In the genomic region with DNA sequence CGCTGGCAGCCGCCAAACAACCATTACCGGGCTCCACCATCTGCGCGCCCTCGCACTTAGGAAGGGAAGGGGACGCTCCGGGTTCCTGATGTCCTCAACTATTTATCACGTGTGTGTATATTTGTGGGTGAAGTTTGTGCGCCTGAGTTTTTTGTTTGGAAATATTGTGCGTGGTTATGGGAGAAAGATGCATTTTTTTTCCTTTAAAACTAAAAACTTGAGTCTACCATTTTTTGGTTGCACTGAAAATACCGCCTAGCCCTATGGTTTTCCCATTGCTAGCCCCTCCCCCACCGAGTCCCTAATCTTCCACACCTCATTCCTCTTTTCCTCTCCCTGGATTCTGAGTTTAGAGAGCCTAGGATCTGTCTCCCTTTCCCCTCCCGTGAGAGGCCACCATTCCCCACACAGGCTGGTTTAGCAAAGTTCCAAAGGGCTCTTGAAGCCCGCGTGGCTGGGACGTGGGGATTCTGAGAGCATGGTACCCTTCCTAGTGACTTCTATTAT, we compare ENCODE assay signal across 9 mouse cellular contexts. TPM values are rescaled to one million over a fixed set of nuclear protein-coding genes. Genes with fewer than 3 reads are reported as not detected.
DNase-seq lines count a peak whose midpoint lies in the region; ATAC-seq and TF ChIP-seq lines count a peak whose summit lies in the region.
"Had no signal": no experiment of that assay in that cellular context is flagged by ENCODE, and none has a peak within 500 bp of the region (broad histone marks: within the 10 kb centered on the region; RNA-seq: fewer than 3 reads in every experiment).

No protein-coding gene starts in this region.

- H3K27ac ChIP-seq in lung, embryonic 14.5 days (ENCODE audit: low read depth): peak overlapping the region; percentile 86; the same call in 1 of the 2 replicates
- peak overlapping the region; percentile 88 for H3K27ac ChIP-seq in embryonic facial prominence, embryonic 10.5 days (replicated peaks)
- H3K27ac ChIP-seq in intestine, embryonic 16.5 days (ENCODE audit: low read length): peak overlapping the region; percentile 96
- peak overlapping the region; percentile 81 for H3K27ac ChIP-seq in neural tube, embryonic 15.5 days (replicated peaks)

- no peak for TF ChIP-seq CTCF in lung, embryonic 14.5 days (IDR thresholded peaks at IDR 0.05; ENCODE audit: low read depth)

- peak overlapping the region; percentile 91 for H3K4me2 ChIP-seq in lung, embryonic 14.5 days
- peak overlapping the region; percentile 84 for H3K4me2 ChIP-seq in intestine, embryonic 16.5 days (ENCODE audit: low read depth, low read length)
- peak overlapping the region; percentile 89 for H3K4me2 ChIP-seq in neural tube, embryonic 15.5 days

- H3K27me3 ChIP-seq in lung, embryonic 14.5 days (ENCODE audit: insufficient read depth, low read length): peaks cover 68% of the 10 kb centered on the region
- H3K27me3 ChIP-seq in embryonic facial prominence, embryonic 10.5 days (replicated peaks; ENCODE audit: low read depth, poor library complexity, severe bottlenecking): peaks cover 96% of the 10 kb centered on the region
- peaks cover 15% of the 10 kb centered on the region for H3K27me3 ChIP-seq in intestine, embryonic 16.5 days (replicated peaks; ENCODE audit: control insufficient read depth, insufficient read depth, low read length)
- H3K27me3 ChIP-seq in neural tube, embryonic 15.5 days (replicated peaks): no peaks in the 10 kb centered on the region; the same call in 1 of the 2 replicates

- H3K9ac ChIP-seq in lung, embryonic 14.5 days: peak overlapping the region; percentile 60
- peak overlapping the region; percentile 76 for H3K9ac ChIP-seq in intestine, embryonic 16.5 days (ENCODE audit: low read depth, low read length)
- peak overlapping the region; percentile 57 for H3K9ac ChIP-seq in neural tube, embryonic 15.5 days (replicated peaks)

- ATAC-seq in lung, embryonic 14.5 days (ENCODE audit: insufficient read depth): no peak
- ATAC-seq in intestine, embryonic 16.5 days: no peak
- ATAC-seq in neural tube, embryonic 15.5 days (ENCODE audit: low FRiP score): no peak

- WGBS in lung, embryonic 14.5 days: 1% methylated on average over 17 of the region's 17 CpGs
- under 1% methylated on average over 17 of the region's 17 CpGs for WGBS in embryonic facial prominence, embryonic 10.5 days
- WGBS in intestine, embryonic 16.5 days: under 1% methylated on average over 17 of the region's 17 CpGs
- WGBS in neural tube, embryonic 15.5 days: 0% methylated on average over 17 of the region's 17 CpGs

- DNase-seq in lung, embryonic 14.5 days: no peak
- DNase-seq in lung, postnatal 10 days: no peak
- DNase-seq in embryonic facial prominence, embryonic 10.5 days (ENCODE audit: low spot score): peak; percentile 32
- no peak for DNase-seq in layer of hippocampus, postnatal 10 days (ENCODE audit: low spot score in 2 of 2)
- DNase-seq in cerebellum, adult 9-10 months: no peak
- DNase-seq in c-Kit-positive CD71-positive TER-119-positive erythroid progenitor cells, embryonic 14.5 days (ENCODE audit: low spot score): no peak

- peaks cover 11% of the 10 kb centered on the region for H3K4me1 ChIP-seq in lung, embryonic 14.5 days (ENCODE audit: insufficient read depth)
- peaks cover 85% of the 10 kb centered on the region for H3K4me1 ChIP-seq in embryonic facial prominence, embryonic 10.5 days
- peaks cover 23% of the 10 kb centered on the region for H3K4me1 ChIP-seq in intestine, embryonic 16.5 days (ENCODE audit: control insufficient read depth, insufficient read depth, low read length)
- peaks cover 84% of the 10 kb centered on the region for H3K4me1 ChIP-seq in neural tube, embryonic 15.5 days

- H3K9me3 ChIP-seq in lung, embryonic 14.5 days (ENCODE audit: low read depth, low read length): no peaks in the 10 kb centered on the region
- H3K9me3 ChIP-seq in embryonic facial prominence, embryonic 10.5 days: no peaks in the 10 kb centered on the region
- no peaks in the 10 kb centered on the region for H3K9me3 ChIP-seq in intestine, embryonic 16.5 days (ENCODE audit: control insufficient read depth, low read length)
- no peaks in the 10 kb centered on the region for H3K9me3 ChIP-seq in neural tube, embryonic 15.5 days (replicated peaks)

- H3K4me3 ChIP-seq in lung, embryonic 14.5 days (ENCODE audit: low read depth, low read length): peak overlapping the region; percentile 62
- H3K4me3 ChIP-seq in embryonic facial prominence, embryonic 10.5 days: peak overlapping the region; percentile 66
- H3K4me3 ChIP-seq in intestine, embryonic 16.5 days (ENCODE audit: low read length): peak overlapping the region; percentile 62
- peak overlapping the region; percentile 62 for H3K4me3 ChIP-seq in neural tube, embryonic 15.5 days (replicated peaks)

- H3K36me3 ChIP-seq in lung, embryonic 14.5 days (ENCODE audit: insufficient read depth): no peaks in the 10 kb centered on the region
- H3K36me3 ChIP-seq in embryonic facial prominence, embryonic 10.5 days (replicated peaks): peaks cover 8% of the 10 kb centered on the region
- no peaks in the 10 kb centered on the region for H3K36me3 ChIP-seq in intestine, embryonic 16.5 days (ENCODE audit: control insufficient read depth, insufficient read depth, low read length)
- H3K36me3 ChIP-seq in neural tube, embryonic 15.5 days: no peaks in the 10 kb centered on the region

RNA-seq across cellular contexts. Expression of a gene that starts 1.4 kb away (rescaled TPM):
- polyA plus RNA-seq in lung, embryonic 14.5 days (2014; fragmentation: Nextera tagmentation; extraction: Ambion mirVana): 13.7 and 14.9 TPM in 2 replicates
- 19.8 and 26.6 TPM in 2 replicates for polyA plus RNA-seq in embryonic facial prominence, embryonic 10.5 days (2016; fragmentation: Nextera tagmentation; extraction: Ambion mirVana)
- polyA plus RNA-seq in intestine, embryonic 16.5 days (2015; fragmentation: Nextera tagmentation; extraction: Ambion mirVana): 11.0 and 14.4 TPM in 2 replicates
- 15.0 and 16.8 TPM in 2 replicates for polyA plus RNA-seq in neural tube, embryonic 15.5 days (2015; fragmentation: Nextera tagmentation; extraction: Ambion mirVana)
- 10 to 100 TPM; 43.0 to 50.3 TPM for total RNA-seq in layer of hippocampus, postnatal 10 days (2021)

RNA-seq across cellular contexts. Expression of a gene that starts 14.7 kb away (rescaled TPM):
- 7.5 and 8.2 TPM in 2 replicates for polyA plus RNA-seq in lung, embryonic 14.5 days (2014; fragmentation: Nextera tagmentation; extraction: Ambion mirVana)
- polyA plus RNA-seq in embryonic facial prominence, embryonic 10.5 days (2016; fragmentation: Nextera tagmentation; extraction: Ambion mirVana): 2.2 and 2.4 TPM in 2 replicates
- 23.0 and 23.4 TPM in 2 replicates for polyA plus RNA-seq in intestine, embryonic 16.5 days (2015; fragmentation: Nextera tagmentation; extraction: Ambion mirVana)
- 1.6 and 5.9 TPM in 2 replicates for polyA plus RNA-seq in neural tube, embryonic 15.5 days (2015; fragmentation: Nextera tagmentation; extraction: Ambion mirVana)
- total RNA-seq in layer of hippocampus, postnatal 10 days (2021): 1 to 10 TPM; 1.8 to 2.4 TPM

RNA-seq across cellular contexts. Expression of a gene that starts 29.3 kb away (rescaled TPM):
- polyA plus RNA-seq in lung, embryonic 14.5 days (2014; fragmentation: Nextera tagmentation; extraction: Ambion mirVana): 96.6 and 108 TPM in 2 replicates
- polyA plus RNA-seq in embryonic facial prominence, embryonic 10.5 days (2016; fragmentation: Nextera tagmentation; extraction: Ambion mirVana): 124 and 125 TPM in 2 replicates
- 99.9 and 102 TPM in 2 replicates for polyA plus RNA-seq in intestine, embryonic 16.5 days (2015; fragmentation: Nextera tagmentation; extraction: Ambion mirVana)
- polyA plus RNA-seq in neural tube, embryonic 15.5 days (2015; fragmentation: Nextera tagmentation; extraction: Ambion mirVana): 101 and 105 TPM in 2 replicates
- 10 to 100 TPM; 50.6 to 59.3 TPM for total RNA-seq in layer of hippocampus, postnatal 10 days (2021)

RNA-seq across cellular contexts. Expression of a gene that starts 32.5 kb away (rescaled TPM):
- not detected in 2 replicates for polyA plus RNA-seq in lung, embryonic 14.5 days (2014; fragmentation: Nextera tagmentation; extraction: Ambion mirVana)
- not detected in 2 replicates for polyA plus RNA-seq in embryonic facial prominence, embryonic 10.5 days (2016; fragmentation: Nextera tagmentation; extraction: Ambion mirVana)
- polyA plus RNA-seq in intestine, embryonic 16.5 days (2015; fragmentation: Nextera tagmentation; extraction: Ambion mirVana): not detected in 2 replicates
- polyA plus RNA-seq in neural tube, embryonic 15.5 days (2015; fragmentation: Nextera tagmentation; extraction: Ambion mirVana): not detected in 2 replicates
- total RNA-seq in layer of hippocampus, postnatal 10 days (2021): not detected
- total RNA-seq: neutrophil, adult 5-6 weeks had no signal

RNA-seq across cellular contexts. Expression of a gene that starts 36.6 kb away (rescaled TPM):
- 0.47 TPM in 1 of 2 replicates, not detected in the other for polyA plus RNA-seq in lung, embryonic 14.5 days (2014; fragmentation: Nextera tagmentation; extraction: Ambion mirVana)
- 0.74 and 1.4 TPM in 2 replicates for polyA plus RNA-seq in embryonic facial prominence, embryonic 10.5 days (2016; fragmentation: Nextera tagmentation; extraction: Ambion mirVana)
- 0.12 and 0.62 TPM in 2 replicates for polyA plus RNA-seq in intestine, embryonic 16.5 days (2015; fragmentation: Nextera tagmentation; extraction: Ambion mirVana)
- not detected in 2 replicates for polyA plus RNA-seq in neural tube, embryonic 15.5 days (2015; fragmentation: Nextera tagmentation; extraction: Ambion mirVana)
- total RNA-seq in layer of hippocampus, postnatal 10 days (2021): not detected
- total RNA-seq: neutrophil, adult 5-6 weeks had no signal
